Mouse (Mus musculus): ENCODE data around the gene Slc16a8. TPM values are rescaled to one million over a fixed set of nuclear protein-coding genes. Genes with fewer than 3 reads are reported as not detected.

Slc16a8 gene
- total and polyA plus RNA-seq, 3 experiments: 0.08 to 0.83 TPM; not detected in 1

DNA sequence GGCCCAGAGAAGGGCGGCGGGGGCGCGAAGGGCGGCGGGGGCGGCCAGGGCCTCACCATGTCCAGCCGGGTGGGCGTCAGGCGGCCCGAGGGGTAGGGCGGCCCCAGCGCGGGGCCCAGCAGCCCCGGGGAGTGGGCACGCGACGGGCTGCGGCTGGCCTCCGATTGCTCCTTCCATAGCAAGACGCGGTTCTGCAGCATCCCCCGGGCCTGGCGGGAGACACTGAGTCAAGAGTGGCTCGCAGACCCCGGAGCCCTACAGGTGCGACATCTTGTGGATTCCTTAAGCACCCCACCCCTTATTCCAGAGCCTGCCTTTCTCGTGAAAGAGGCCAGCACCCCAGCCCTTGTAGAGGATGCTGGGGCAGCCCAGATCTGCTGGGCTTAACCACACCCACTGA is 7.2 kb upstream of the Slc16a8 start:
- no peak overlapping the region for H3K4me3 ChIP-seq (replicated peaks in 1 of 3; ENCODE audit: low read depth in 2 of 3, low read length in 2 of 3, poor library complexity in 1 of 3)
- no peaks in the 10 kb centered on the region for H3K36me3 ChIP-seq (replicated peaks in 1 of 2; ENCODE audit: control insufficient read depth in 1 of 2, insufficient read depth in 1 of 2, low read length in 1 of 2)
- dilution Hi-C loops (cut with MboI; ENCODE audit: extremely low pct_ligation_motif_present, extremely low pct_unique_long_range_greater_than_20kb, low sequenced_read_pairs) (no loop called here), in situ Hi-C loops (cut with MboI; ENCODE audit: low pct_ligation_motif_present, low pct_unique_long_range_greater_than_20kb, low sequenced_read_pairs) (no loop called here)
- H3K79me2 ChIP-seq (replicated peaks; ENCODE audit: control insufficient read depth, extremely low read depth, insufficient read depth, poor library complexity, severe bottlenecking): no peaks in the 10 kb centered on the region
- DNase-seq (ENCODE audit: extremely low read depth): no peak
- H3K9ac ChIP-seq (ENCODE audit: insufficient read depth, low read depth): no peak overlapping the region
- no peak overlapping the region for H3K4me2 ChIP-seq (ENCODE audit: insufficient read depth, low read depth, poor library complexity, severe bottlenecking)
- peaks cover 24% of the 10 kb centered on the region for H3K9me3 ChIP-seq (replicated peaks; ENCODE audit: low read length)
- peaks cover 5 to 6% of the 10 kb centered on the region in 2 experiments; a peak in 3 of 4 replicates for H3K4me1 ChIP-seq (ENCODE audit: control insufficient read depth in 1 of 2, insufficient read depth in 2 of 2)
- TF ChIP-seq SMC3 (IDR thresholded peaks at IDR 0.05; ENCODE audit: low read depth, low read length) (no peak), MAFK (IDR thresholded peaks at IDR 0.05; ENCODE audit: insufficient replicate concordance, low read length) (no peak), IRF4 (IDR thresholded peaks at IDR 0.05; ENCODE audit: low read depth, low read length) (no peak), JUND (conservative IDR thresholded peaks at IDR 0.05; ENCODE audit: low read depth, low read length) (no peak)
- H3K27me3 ChIP-seq (replicated peaks): peaks cover 5% of the 10 kb centered on the region
- no peak overlapping the region for H3K27ac ChIP-seq (ENCODE audit: insufficient read depth, low read depth)

DNA sequence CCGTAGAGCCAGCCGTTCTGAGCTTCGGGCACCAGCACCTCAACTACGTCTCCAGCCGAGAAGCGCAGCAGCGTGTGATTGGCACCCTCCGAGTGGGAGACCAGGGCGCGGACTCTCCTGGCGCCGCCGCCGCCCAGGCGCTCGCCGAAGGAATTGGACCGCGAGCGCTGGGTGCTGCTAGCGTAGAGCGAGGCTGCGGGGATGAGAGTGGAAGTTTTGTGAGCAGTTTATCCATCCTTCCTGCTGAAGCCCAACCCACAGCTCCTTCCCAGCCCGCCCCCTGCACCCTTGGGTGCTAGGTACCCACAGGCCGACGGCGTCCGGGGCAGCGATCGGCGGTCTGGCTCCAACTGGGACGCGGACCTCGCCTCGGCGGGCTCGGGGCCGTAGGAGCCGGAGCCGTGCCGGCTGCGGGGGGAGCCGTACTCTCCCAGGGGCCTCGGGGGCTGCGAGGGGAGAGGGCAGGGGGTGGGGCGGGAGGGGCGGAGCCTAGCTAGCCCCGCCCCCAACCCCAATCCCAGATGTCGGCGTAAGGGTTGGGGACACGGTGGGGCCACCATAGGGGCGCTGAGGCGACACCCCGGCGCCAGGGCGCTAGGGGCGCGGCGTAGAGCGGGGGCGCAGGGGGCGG is 6.6 kb upstream of the Slc16a8 start:
- Histone ChIP-seq H3K4me1 (ENCODE audit: control insufficient read depth in 1 of 2, insufficient read depth in 2 of 2) (peaks cover 5 to 6% of the 10 kb centered on the region in 2 experiments; a peak in 3 of 4 replicates), H3K9me3 (replicated peaks; ENCODE audit: low read length) (peaks cover 24% of the 10 kb centered on the region), H3K4me2 (ENCODE audit: insufficient read depth, low read depth, poor library complexity, severe bottlenecking) (no peak overlapping the region), H3K9ac (ENCODE audit: insufficient read depth, low read depth) (no peak overlapping the region), H3K79me2 (replicated peaks; ENCODE audit: control insufficient read depth, extremely low read depth, insufficient read depth, poor library complexity, severe bottlenecking) (no peaks in the 10 kb centered on the region), H3K27me3 (replicated peaks) (peaks cover 5% of the 10 kb centered on the region), H3K27ac (ENCODE audit: insufficient read depth, low read depth) (no peak overlapping the region), H3K4me3 (replicated peaks in 1 of 3; ENCODE audit: low read depth in 2 of 3, low read length in 2 of 3, poor library complexity in 1 of 3) (no peak overlapping the region), H3K36me3 (replicated peaks in 1 of 2; ENCODE audit: control insufficient read depth in 1 of 2, insufficient read depth in 1 of 2, low read length in 1 of 2) (no peaks in the 10 kb centered on the region)
- dilution Hi-C loops (cut with MboI; ENCODE audit: extremely low pct_ligation_motif_present, extremely low pct_unique_long_range_greater_than_20kb, low sequenced_read_pairs) (no loop called here), in situ Hi-C loops (cut with MboI; ENCODE audit: low pct_ligation_motif_present, low pct_unique_long_range_greater_than_20kb, low sequenced_read_pairs) (no loop called here)
- TF ChIP-seq ZMIZ1 (IDR thresholded peaks at IDR 0.05; ENCODE audit: low read depth, low read length) (no peak), SMC3 (IDR thresholded peaks at IDR 0.05; ENCODE audit: low read depth, low read length) (no peak), POLR2A (IDR thresholded peaks at IDR 0.05; ENCODE audit: low read depth, low read length) (no peak), TBP (conservative IDR thresholded peaks at IDR 0.05; ENCODE audit: low read depth, low read length) (no peak), NRF1 (IDR thresholded peaks at IDR 0.05; ENCODE audit: low read depth, low read length) (no peak), IRF4 (IDR thresholded peaks at IDR 0.05; ENCODE audit: low read depth, low read length) (no peak), MEF2A (IDR thresholded peaks at IDR 0.05; ENCODE audit: borderline replicate concordance, low read depth, low read length) (no peak), USF1 (IDR thresholded peaks at IDR 0.05; ENCODE audit: low read depth, low read length) (no peak), CTCF (conservative IDR thresholded peaks at IDR 0.05 in 1 of 2, IDR thresholded peaks at IDR 0.05 in 1 of 2; ENCODE audit: low read depth in 2 of 2, low read length in 2 of 2) (no peak), MAX (IDR thresholded peaks at IDR 0.05; ENCODE audit: low read length) (no peak)
- DNase-seq (ENCODE audit: extremely low read depth): no peak

DNA sequence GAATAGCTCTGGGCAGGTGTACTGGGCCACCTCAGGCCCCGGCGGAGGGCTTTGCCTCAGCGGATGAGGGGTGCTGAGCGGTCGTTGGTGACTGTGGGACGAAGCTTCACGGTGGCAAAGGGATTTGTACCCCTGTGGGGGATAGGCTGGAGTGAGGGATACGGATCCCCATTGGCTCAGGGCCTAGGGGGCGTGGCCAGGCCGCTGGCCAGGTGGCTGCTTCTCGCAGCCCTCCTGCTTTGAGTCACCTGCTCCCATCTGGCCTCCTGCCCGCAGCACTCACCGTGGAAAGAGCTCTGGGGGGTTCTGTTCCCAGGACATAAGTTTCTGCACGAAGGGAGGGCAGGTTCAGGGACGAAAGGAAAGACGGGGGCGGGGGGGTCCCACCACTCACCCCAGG is 4.0 kb upstream of the Slc16a8 start:
- Histone ChIP-seq H3K4me3 (replicated peaks in 1 of 3; ENCODE audit: low read depth in 2 of 3, low read length in 2 of 3, poor library complexity in 1 of 3) (no peak overlapping the region), H3K36me3 (replicated peaks in 1 of 2; ENCODE audit: control insufficient read depth in 1 of 2, insufficient read depth in 1 of 2, low read length in 1 of 2) (peaks cover 0 to under 1% of the 10 kb centered on the region in 2 experiments), H3K79me2 (replicated peaks; ENCODE audit: control insufficient read depth, extremely low read depth, insufficient read depth, poor library complexity, severe bottlenecking) (no peaks in the 10 kb centered on the region), H3K9me3 (replicated peaks; ENCODE audit: low read length) (peaks cover 20% of the 10 kb centered on the region), H3K4me2 (ENCODE audit: insufficient read depth, low read depth, poor library complexity, severe bottlenecking) (no peak overlapping the region), H3K27me3 (replicated peaks) (peaks cover 9% of the 10 kb centered on the region), H3K27ac (ENCODE audit: insufficient read depth, low read depth) (no peak overlapping the region), H3K4me1 (ENCODE audit: control insufficient read depth in 1 of 2, insufficient read depth in 2 of 2) (peaks cover 0 to 6% of the 10 kb centered on the region in 2 experiments; a peak in 2 of 4 replicates), H3K9ac (ENCODE audit: insufficient read depth, low read depth) (no peak overlapping the region)
- dilution Hi-C loops (cut with MboI; ENCODE audit: extremely low pct_ligation_motif_present, extremely low pct_unique_long_range_greater_than_20kb, low sequenced_read_pairs) (no loop called here), in situ Hi-C loops (cut with MboI; ENCODE audit: low pct_ligation_motif_present, low pct_unique_long_range_greater_than_20kb, low sequenced_read_pairs) (no loop called here)
- TF ChIP-seq IRF4 (IDR thresholded peaks at IDR 0.05; ENCODE audit: low read depth, low read length) (no peak), UBTF (IDR thresholded peaks at IDR 0.05; ENCODE audit: low read depth, low read length) (no peak), MXI1 (IDR thresholded peaks at IDR 0.05; ENCODE audit: low read depth, low read length) (no peak), HCFC1 (IDR thresholded peaks at IDR 0.05; ENCODE audit: low read depth, low read length) (no peak), SMC3 (IDR thresholded peaks at IDR 0.05; ENCODE audit: low read depth, low read length) (no peak), JUN (IDR thresholded peaks at IDR 0.05; ENCODE audit: insufficient read depth, low read depth, low read length) (no peak), MAFK (IDR thresholded peaks at IDR 0.05; ENCODE audit: insufficient replicate concordance, low read length) (no peak), RCOR1 (conservative IDR thresholded peaks at IDR 0.05; ENCODE audit: low read depth, low read length) (no peak), MYC (IDR thresholded peaks at IDR 0.05; ENCODE audit: low read depth, low read length) (no peak), GABPA (IDR thresholded peaks at IDR 0.05; ENCODE audit: insufficient replicate concordance, low read depth, low read length) (no peak), MAZ (IDR thresholded peaks at IDR 0.05; ENCODE audit: low read depth, low read length) (no peak), BHLHE40 (IDR thresholded peaks at IDR 0.05; ENCODE audit: low read depth, low read length) (no peak), CHD2 (IDR thresholded peaks at IDR 0.05; ENCODE audit: low read length) (no peak), ZC3H11A (IDR thresholded peaks at IDR 0.05; ENCODE audit: low read depth, low read length) (no peak), MAX (IDR thresholded peaks at IDR 0.05; ENCODE audit: low read length) (no peak)
- DNase-seq (ENCODE audit: extremely low read depth): no peak
